Mouse (Mus musculus) embryonic fibroblast, embryonic 13.5 days (primary cell): ENCODE results near the gene Mob4. TPM values are rescaled to one million over a fixed set of nuclear protein-coding genes. Genes with fewer than 3 reads are reported as not detected.

Experiments
- H3K27ac ChIP-seq: 2 replicates; pipeline ENCODE4 v1.5.1; 2012; ENCODE audit warnings: low read length, control low read depth, inconsistent platforms; ENCODE audit not compliant: insufficient read depth
- H3K4me1 ChIP-seq: 2 replicates; pipeline ENCODE4 v1.6.1; 2011; ENCODE audit warnings: low read length; ENCODE audit not compliant: control insufficient read depth, insufficient read depth
- H3K4me3 ChIP-seq: 2 replicates; pipeline ENCODE4 v1.5.1; 2011; ENCODE audit warnings: mild to moderate bottlenecking, control low read depth, low read length; ENCODE audit not compliant: insufficient read depth
- CTCF ChIP-seq: IDR thresholded peaks from 2 replicates; pipeline ENCODE4 v1.5.1; 2011; ENCODE audit warnings: mild to moderate bottlenecking, control low read depth, low read length, moderate library complexity, borderline replicate concordance; ENCODE audit not compliant: insufficient read depth
- POLR2A ChIP-seq: IDR thresholded peaks from 2 replicates; pipeline ENCODE4 v1.6.1; 2011; ENCODE audit warnings: low read depth, mild to moderate bottlenecking, control low read depth, low read length, moderate library complexity
- polyA plus RNA-seq: library from polyadenylated mRNA; stranded (reverse); fragments of >200 nt; gene quantifications from 2 replicates; pipeline ENCODE4 v1.2.4, GENCODE M21; 2011; ENCODE audit warnings: low read depth; ENCODE audit not compliant: missing spikeins, insufficient read length

Mob4 gene
- 79.3 and 83.1 TPM in 2 replicates for polyA plus RNA-seq

- peak within 1 kb of the TSS; percentile 78 for H3K27ac ChIP-seq
- H3K4me3 ChIP-seq, result peak within 1 kb of the TSS; percentile 74
- H3K4me1 ChIP-seq, result peaks cover 2% of the 10 kb centered on the region; the same call in 1 of the 2 replicates
- TF ChIP-seq POLR2A (peak; percentile 81), CTCF (no peak)
Observed at GRCm38 (mm10) chr1:55130943-55131401, at the start of gene Mob4. Mob4 (plus strand) TSS chr1:55131231.

GRCm38 (mm10) chr1:55082106-55082505, 48.9 kb upstream of the Mob4 start:
- H3K27ac ChIP-seq, result no peak overlapping the region
- peaks cover 4% of the 10 kb centered on the region for H3K4me1 ChIP-seq
- no peak overlapping the region for H3K4me3 ChIP-seq
- no peak for TF ChIP-seq CTCF
- no peak for TF ChIP-seq POLR2A

GRCm38 (mm10) chr1:55085781-55086366, 45.2 kb upstream of the Mob4 start:
- Histone ChIP-seq H3K27ac (no peak overlapping the region), H3K4me1 (peaks cover 5% of the 10 kb centered on the region), H3K4me3 (peak overlapping the region; percentile 74)
- TF ChIP-seq CTCF (no peak), POLR2A (no peak)

- TF ChIP-seq POLR2A, result 0 out of 2 replicates have a peak, but pooled peaks have one; percentile 12
- TF ChIP-seq CTCF, result no peak
- Histone ChIP-seq H3K4me1 (peaks cover 5% of the 10 kb centered on the region), H3K27ac (peak overlapping the region; percentile 91; the same call in 1 of the 2 replicates), H3K4me3 (peak overlapping the region; percentile 97)
Observed at GRCm38 (mm10) chr1:55086868-55087400, 44.1 kb upstream of the Mob4 start.

GRCm38 (mm10) chr1:55087401-55087904, 43.6 kb upstream of the Mob4 start:
- H3K27ac ChIP-seq, result peak overlapping the region; percentile 91
- TF ChIP-seq POLR2A, result peak; percentile 91
- 0 out of 2 replicates have a peak, but pooled peaks have one; percentile 3 for TF ChIP-seq CTCF
- peak overlapping the region; percentile 97 for H3K4me3 ChIP-seq
- H3K4me1 ChIP-seq, result peaks cover 5% of the 10 kb centered on the region

- H3K4me3 ChIP-seq, result peak within 1 kb of the TSS; percentile 97
- TF ChIP-seq POLR2A (peak; percentile 95), CTCF (no peak)
- H3K4me1 ChIP-seq, result peaks cover 5% of the 10 kb centered on the region
- peak within 1 kb of the TSS; percentile 91 for H3K27ac ChIP-seq
Observed at GRCm38 (mm10) chr1:55087932-55088610, 43.0 kb upstream of the Mob4 start, which contains the start of the genes Hspe1 and Hspd1. Hspe1 (plus strand) TSS chr1:55088132. Hspd1 (minus strand) TSS chr1:55088243.

- H3K4me3 ChIP-seq, result peak overlapping the region; percentile 92
- peaks cover 5% of the 10 kb centered on the region for H3K4me1 ChIP-seq
- H3K27ac ChIP-seq, result peak overlapping the region; percentile 76
- no peak for TF ChIP-seq CTCF
- TF ChIP-seq POLR2A, result no peak
Observed at GRCm38 (mm10) chr1:55088611-55089497, 42.2 kb upstream of the Mob4 start.

- Histone ChIP-seq H3K4me1 (peaks cover 5% of the 10 kb centered on the region), H3K27ac (no peak overlapping the region), H3K4me3 (peak overlapping the region; percentile 92)
- TF ChIP-seq CTCF, result no peak
- no peak for TF ChIP-seq POLR2A
Observed at GRCm38 (mm10) chr1:55089498-55090064, 41.5 kb upstream of the Mob4 start.
